Mouse (Mus musculus) spleen, postnatal 14 days (tissue): ENCODE results near the gene Gins3.
"Not testable (repeated sequence)": the region's sequence is repeated elsewhere in the genome, so short reads cannot be mapped to it uniquely, and the experiment has no call there.

Experiments
- DNase-seq, 2 experiments: peaks; one replicate each; pipeline ENCODE4 v3.0.0; 2021 to 2022; ENCODE audit warnings: low spot score in 2 of 2

The Gins3 gene

DNA sequence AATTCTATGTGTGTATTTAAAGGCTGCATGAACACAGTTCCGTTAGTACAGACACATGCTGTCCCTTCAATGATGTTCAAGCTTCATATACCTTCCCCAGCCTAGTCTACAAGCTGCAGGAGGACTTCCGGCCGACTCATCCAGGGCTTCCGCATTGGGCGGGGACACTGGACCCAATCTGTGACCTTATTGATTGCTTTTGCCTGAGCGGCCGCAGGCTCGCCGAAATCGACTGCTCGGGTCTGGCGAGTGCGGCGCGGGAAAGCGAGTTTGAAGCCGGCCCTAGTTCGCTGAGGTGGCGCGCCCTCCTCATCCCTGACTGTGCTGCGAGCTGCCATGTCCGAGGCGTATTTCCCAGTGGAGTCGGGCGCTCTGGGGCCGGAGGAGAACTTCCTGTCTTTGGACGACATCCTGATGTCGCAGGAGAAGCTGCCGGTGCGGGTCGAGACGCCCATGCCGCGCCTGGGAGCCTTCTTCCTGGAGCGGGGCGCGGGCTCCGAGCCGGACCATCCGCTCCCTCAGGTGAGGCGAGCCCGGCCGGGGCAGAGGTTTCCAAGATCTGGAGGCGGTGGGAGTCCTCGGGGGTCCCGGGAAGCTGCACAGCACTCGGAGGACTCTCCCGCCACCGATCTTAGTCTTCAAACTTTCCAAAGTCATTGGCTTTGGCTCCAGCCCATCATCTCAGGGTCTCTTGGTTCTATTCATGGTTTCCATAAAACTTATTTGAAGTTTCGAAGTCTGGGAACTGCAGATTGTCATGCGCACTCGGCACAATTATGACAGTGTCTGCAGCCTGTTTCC, at the start of gene Gins3:
Gene Gins3, plus strand, starts transcription at position 192 of the 801 bp plus-strand sequence.
- DNase-seq = peak; percentile 86 to 89

DNA sequence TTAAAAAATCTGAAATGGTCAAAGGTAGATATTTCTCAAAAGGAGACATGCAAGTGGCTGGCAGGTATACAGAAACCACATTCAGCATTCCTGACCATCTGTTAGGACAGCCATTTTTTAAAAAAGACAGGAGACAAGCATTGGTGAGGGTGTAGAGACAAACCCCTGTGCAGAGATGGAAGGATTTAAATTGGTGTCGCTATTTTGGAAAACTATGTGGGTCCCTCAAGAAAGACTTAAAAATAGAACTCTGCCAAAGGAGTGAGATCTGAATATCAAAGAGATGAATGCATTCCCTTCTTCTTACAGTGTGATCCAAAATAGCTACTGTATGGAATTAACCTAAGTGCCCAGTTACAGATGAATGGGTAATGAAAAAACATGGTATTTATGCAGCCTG, 45.9 kb upstream of the Gins3 start:
- DNase-seq = no peak

DNA sequence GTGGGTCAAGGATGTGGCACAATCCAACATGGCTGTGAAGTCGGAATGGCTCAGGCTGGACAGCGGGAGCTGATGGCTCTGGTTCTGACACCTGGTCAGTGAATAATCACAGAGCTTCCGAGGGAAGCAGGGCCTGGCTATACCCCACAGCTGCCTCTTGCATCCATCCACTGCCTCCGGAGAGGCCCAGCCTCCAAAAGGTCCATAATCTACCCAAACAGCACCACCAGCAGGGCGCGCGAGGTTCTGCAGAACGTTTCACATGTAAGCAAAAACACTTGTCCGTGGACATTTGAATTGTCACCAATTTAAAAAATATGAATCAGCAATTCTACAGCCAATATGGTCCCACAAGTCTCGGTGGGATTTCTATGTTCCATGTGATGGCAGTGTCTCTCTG, 44.0 kb upstream of the Gins3 start:
- DNase-seq = peak in 1 of 2 experiments; percentile 5

DNA sequence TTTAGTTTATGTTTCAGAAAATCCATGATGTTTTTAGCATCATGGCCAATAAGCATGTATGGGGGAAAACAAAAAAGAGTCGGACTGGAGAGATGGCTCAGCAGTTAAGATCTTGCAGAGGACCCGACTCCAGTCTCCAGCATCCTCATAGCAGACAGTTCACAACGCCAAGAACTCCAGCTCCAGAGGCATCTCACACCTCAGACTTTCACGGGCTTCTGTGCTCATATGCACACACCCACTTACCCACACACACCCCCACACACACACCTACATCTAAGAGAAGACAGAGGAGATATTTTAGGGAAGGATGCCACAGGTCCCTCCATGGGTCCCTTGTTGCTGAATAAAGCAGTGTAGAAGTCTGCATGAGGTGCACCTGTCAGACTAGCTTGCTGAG, 42.7 kb upstream of the Gins3 start:
- DNase-seq = peak in 1 of 2 experiments; percentile 1

DNA sequence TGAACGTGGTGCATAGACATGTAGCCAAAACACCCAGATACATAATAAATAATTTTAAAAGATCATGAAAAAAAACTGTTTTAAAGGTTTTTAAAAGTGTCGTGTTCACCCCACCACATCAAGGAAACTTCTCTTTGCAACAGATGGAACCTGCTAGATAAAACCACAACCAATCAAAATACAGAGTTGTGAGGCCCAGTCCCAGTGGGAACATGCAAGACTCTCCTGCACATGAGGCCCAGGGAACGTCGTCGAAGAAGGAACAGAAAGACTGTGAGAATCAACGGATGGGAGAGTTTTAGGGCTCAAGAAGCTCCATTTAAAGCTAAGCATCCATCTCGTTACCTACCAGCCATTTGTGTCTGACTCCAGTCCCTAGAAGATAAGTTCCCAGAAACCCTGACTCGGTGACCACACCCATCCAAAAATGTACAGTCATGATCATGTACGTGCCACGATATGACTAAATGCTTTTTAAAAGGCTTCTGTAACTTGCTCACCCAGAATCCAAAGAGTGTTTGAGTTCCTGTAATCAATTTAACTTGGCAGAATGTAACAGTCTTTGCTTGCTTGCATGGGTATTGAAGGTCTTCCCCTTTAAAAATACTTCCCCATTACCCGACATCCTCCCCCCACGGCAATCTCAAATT, 41.0 kb upstream of the Gins3 start:
- no peak for DNase-seq

DNA sequence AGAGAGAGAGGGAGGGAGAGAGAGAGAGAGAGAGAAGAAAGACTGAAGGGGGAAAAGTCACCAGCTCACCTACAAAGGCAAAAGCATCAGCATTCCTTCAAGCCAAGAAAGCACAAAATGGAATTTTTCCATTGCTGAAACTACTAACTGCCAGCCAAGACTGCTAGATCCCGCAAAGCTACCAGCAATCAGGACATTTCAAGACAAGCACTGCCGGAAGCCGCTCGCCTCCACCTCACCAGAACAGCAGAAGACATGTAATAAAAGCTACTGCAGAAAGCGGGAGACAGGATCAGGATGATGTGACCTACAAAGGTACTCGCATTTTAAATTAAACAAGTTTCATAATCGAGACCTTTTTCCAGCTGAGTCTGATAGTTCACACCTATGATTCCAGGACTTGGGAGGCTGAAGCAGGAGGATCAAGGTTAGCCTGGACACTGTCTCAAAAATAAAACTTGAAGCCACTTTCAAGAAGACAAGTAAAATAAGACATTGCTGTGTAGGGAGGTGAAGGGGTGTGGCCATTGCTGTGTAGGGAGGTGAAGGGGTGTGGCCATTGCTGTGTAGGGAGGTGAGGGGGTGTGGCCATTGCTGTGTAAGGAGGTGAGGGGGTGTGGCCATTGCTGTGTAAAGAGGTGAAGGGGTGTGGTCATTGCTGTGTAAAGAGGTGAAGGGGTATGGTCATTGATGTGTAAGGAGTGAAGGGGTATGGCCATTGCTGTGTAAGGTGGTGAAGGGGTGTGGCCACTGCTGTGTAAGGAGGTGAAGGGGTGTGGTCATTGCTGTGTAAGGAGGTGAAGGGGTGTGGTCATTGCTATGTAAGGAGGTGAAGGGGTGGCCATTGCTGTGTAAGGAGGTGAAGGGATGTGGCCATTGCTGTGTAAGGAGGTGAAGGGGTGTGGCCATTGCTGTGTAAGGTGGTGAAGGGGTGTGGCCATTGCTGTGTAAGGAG, 39.5 kb upstream of the Gins3 start:
- no peak for DNase-seq

DNA sequence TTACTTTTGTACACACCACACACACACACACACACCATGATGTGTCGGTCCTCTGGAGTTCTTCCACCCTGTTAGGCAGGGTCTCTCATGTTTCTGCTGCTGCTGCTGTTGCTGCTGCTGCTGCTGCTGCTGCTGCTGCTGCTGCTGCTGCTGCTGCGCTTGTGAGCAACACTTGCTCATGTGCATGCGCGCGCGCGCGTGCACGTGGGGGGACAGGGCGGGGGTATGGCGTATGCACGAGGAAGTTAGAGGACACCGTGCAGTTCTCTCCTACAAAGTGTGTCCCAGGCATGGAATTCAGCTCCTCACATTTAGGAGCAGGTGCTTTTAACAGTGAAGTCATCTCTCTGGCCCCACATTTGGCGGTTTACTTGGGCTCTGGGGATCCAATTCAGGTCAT, 38.1 kb upstream of the Gins3 start:
- no peak for DNase-seq

DNA sequence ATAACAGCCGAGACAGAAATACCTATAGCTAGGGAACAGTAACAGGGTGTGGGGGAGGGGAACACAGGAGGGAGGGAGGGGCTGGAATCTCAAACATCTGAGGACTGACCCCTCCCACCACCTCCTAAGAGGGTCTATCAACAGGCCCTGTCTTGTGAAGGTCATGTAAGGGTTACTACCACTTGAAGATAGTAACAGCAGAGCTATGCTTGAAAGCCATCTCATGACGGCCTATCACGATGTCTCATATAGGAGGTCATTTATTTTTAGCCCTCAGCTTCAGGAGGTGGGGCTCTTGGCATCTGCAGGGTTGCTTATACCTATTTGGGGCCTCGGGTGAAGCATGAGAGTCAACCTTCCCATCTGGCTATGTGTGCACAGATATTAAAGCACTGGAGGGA, 36.4 kb upstream of the Gins3 start:
- DNase-seq = no peak

DNA sequence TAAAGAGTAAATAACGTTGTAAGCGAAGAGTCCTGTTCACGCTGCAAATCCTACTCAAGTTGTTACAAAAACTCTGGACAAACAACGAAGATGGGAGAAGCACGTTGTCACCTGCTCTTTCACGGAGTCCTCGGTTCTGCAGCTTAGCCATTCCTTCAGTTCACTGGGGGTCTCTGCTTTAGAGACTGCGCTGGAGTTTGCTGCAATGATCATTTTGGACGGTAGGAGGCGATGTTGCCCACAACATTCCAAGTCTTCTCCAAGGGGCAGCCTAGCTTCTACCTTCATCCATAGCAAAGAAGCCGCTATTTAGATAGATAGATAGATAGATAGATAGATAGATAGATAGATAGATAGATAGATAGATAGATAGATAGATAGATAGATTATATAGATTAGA, 33.4 kb upstream of the Gins3 start:
- DNase-seq = peak in 1 of 2 experiments; percentile 40

DNA sequence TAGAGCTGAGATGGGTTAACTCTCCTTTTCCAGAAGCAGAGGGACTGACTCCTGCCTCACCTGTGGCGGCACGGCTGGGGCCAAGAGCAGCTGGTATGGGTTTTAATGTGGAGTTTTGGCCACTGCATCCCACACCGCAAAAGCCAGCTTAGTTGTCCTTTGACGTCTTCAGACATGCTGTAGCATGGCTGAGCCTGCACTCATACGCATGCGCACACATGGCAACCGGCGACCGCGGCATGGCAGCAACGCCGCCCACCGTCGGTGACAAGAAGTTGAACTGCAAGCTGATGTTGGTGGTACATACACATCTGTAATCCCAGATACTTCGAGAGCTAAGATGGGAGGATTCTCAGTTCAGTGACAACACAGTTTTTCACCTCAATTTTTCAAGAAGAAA, 31.9 kb upstream of the Gins3 start:
- DNase-seq = no peak

DNA sequence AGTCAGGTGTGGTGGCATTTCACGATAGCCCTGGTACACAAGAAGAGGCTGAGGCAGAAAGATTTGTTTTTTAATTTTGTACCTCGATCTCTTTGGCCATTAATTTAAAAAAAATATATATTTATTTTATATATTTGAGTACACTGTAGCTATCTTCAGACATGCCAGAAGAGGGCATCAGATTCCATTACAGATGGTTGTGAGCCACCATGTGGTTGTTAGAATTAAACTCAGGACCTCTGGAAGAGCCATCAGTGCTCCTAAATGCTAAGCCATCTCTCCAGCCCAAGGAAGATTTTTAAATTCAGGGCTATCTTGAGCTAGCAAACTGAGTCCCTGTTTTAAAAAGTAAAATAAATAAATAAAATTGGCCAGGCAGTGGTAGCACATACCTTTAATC, 31.1 kb upstream of the Gins3 start:
- no peak for DNase-seq

DNA sequence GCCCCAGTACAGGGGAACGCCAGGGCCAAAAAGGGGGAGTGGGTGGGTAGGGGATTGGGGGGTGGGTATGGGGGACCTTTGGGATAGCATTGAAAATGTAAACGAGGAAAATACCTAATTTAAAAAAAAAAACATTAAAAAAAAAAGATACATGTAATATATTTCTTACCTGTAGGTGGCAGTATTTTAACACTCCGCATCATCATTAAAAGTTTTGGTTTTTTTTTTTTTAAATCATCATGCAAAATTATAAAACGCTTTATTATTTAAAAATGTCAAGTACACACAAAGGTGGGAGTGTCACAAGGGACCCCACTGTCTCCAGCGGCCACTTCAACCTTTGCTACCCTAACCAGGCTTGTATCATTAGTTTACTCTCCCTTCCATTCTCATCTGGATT, 26.7 kb upstream of the Gins3 start:
- not testable (repeated sequence) for DNase-seq

DNA sequence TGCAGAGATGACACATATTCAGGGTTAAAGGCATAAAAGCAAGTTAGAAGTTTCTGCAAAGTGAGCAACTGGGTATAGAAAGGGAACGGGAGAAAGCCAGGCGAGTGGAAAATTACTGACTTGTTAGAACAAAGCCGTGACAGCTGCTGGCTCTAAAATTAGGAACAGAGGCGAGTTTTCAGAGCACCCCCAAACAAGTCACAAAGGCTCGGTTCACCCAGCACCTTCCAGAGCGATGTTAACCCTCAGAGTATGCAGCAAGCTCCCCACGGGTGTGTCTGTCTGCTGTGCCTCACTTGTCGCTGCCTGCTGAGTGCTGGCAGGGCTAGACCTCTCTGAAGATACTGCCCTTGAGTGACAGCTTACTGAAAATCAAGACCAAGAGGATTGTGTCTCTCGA, 26.0 kb upstream of the Gins3 start:
- no peak for DNase-seq

DNA sequence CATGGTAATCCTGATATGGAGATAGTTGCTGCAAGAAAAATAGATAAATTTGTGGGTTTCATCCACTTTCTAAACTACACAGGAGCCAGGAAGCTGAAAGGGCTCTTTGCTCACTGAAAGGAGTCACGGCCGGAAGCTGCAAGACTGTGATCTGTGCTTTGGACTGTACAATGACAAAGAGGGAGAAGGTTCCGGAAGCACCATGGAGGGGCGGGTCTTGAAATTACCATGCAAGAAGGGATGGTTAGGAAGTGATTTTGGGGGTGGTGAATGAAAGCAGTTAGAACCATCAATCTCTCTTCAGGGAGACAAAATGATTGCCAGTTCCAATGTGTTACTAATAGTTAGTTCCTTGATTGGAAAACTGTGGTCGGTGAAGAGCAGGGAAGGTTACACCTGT, 23.8 kb upstream of the Gins3 start:
- DNase-seq = no peak

DNA sequence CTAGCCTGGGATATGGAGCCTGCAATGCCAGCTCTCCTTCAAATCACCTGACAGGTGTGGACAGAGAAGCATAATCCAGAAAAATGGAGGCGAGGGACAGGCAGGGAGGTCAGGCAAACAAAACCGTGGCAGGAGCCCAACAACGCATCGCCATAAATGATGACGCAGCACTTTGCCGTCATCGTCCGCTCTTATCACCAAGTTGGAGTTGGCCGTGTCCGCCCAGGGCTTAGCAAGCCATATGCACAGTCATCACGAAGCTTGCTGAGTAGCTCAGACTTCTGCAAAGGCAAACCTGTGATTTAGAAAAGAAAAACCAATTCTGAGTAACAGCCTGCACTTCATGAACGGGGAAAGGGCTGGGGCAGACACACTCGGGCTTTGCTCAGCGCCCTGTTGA, 22.5 kb upstream of the Gins3 start:
- DNase-seq = peak; percentile 25 to 31

DNA sequence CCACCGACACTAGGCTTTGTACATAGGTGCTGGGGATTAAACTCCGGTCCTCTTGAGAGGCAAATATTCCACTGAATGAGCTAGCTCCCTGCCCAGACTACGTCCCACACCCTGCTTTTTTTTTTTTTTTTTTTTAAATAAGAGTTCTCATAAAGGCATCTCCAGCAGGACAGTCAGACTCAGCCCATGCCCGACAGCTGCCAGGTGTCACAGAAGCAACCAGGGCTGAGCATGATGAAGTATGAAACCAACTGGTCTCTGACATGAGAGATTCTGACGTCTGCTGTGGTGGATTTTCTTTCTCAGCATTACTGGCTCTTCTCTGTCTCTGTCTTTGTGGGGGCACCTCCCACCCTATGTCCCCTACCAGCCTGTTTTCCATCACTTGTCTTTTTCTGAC, 21.5 kb upstream of the Gins3 start:
- DNase-seq = no peak

DNA sequence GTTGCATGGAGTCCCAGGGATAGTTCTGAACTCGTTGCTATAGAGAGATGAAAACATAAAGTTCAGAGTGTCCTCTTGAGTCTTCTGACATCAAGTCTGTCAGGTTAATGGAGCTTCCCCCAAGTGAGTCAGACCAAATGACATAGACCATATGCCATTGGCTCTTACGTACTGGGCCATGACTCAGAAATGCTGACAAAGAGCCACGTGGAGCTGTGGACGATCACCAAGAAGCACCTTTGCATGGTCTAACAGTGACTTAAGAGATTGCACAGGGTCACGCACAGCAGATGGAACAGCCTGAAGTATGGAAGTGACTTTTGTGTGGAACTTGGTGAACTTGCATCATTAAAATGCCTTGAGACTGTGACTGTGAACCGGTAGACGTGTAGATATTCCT, 16.9 kb upstream of the Gins3 start:
- DNase-seq = no peak

DNA sequence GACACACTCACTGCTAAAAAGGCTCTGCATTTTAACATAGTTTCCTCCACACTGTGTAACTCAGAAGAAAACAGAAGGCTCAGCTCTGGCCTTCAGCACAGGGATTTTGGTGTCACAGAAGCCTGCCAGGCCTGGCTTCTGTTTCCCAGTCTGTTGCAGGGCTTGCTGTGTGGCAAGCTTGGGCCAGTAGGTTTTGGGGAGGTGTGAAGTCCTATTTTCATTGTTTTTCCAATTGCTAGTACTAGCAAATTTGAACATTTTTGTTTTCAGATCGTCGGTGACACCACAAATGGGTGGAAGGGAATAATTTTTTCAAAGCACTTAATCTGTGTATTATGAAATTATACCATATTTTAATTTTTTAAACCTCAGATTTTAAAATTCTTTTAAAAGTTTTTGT, 13.2 kb upstream of the Gins3 start:
- no peak for DNase-seq

DNA sequence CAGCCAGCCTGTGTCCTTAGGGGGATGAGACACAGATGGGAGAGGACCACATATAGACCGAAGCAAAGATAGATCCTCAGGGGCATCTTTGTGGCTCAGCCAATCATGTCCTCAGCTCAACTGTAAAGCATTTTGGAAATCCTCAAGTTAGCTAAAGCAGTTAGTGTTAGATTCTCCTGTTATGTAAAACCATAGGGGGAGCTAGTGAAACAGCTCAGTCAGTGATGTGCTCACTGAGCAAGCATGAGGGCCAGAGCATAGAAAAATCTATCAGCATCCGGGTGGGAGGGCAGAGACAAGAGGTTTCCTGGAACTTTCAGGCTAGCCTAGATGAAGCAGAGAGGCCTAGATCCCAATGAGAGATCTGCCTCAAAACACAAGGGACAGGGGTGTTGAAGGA, 8.4 kb upstream of the Gins3 start:
- no peak for DNase-seq

DNA sequence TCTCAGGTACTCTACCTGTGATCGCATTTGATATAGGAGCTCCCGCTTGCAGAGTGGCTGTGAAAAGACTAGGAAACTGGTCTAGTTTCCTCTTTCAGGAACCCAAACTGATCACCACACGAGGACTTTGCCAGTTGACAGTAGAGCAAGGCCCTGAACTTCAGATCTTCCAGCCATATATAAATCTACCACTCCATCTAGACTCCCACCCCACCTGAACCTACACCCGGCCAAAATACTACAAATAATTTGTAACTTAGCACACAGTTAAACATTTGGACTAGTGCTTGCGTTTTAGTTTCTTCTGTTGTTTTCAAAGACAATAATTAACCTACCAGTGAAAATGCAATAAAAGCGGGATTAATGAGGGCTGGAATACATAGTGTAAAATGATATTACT, 413 bp upstream of the Gins3 start:
- no peak for DNase-seq

DNA sequence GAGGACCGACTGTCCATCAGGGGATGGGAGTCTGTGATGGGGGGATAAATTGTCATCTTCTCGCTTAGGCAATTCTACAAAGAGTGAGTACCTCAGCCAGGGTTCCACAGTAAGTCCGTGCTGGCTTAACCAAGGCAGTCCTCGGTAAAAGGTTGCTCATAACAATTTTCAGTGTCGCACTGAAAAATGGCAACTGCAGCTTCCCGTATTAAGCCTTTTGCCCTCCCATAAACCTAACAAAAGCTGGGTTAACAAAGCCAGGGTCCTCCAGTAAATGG, 749 bp downstream of the Gins3 start:
- DNase-seq = no peak

DNA sequence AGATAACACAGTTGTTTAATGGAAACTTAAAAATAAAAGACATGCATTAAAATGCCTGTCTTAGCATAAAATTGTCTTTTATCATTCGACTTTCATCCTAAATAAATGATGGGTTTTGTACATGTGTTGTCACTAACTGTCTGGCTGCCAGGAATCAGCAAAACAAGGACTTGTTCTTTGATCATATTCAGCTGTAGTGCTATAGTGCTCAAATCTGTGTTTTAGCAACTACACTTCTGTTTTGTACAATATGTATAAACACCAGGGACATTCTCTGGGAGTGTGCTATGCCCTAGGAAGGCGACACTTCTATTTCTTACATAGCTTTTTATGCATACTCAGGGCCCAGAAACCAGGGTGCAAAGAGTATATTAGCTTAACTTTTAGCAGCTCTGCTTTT, 11.7 kb downstream of the Gins3 start:
- no peak for DNase-seq

DNA sequence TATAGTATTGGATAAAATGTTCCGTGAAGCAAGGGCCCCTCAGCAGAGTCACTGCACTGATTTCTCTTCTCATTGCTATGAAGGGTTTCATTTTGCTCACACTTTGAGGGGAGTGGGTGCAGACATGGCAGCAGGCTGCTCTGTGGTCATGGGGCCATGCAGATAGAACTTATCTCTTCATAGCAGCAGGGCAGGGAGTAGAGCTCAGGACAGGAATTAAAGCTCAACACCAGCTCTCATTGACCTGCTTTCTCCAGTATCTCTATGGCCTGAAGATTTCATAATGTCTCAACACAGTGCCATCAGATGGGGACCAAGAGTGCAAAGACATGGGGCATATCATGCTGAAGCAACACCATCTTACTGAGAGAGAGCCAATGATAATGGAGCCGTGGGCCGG, 15.0 kb downstream of the Gins3 start:
- no peak for DNase-seq
